Mouse (Mus musculus) ES-Bruce4 (cell line): ENCODE data around the gene Sostdc1.

Source experiments
- CTCF ChIP-seq: IDR thresholded peaks from one replicate; pipeline ENCODE4 v1.8.1; 2011; ENCODE audit warnings: low read depth, low read length
- EP300 ChIP-seq: IDR thresholded peaks from 2 replicates; pipeline ENCODE4 v1.6.1; 2011; ENCODE audit warnings: low read depth, low read length; ENCODE audit not compliant: insufficient read depth
- POLR2A ChIP-seq: IDR thresholded peaks from one replicate; pipeline ENCODE4 v1.8.1; 2011; ENCODE audit warnings: low read length; ENCODE audit not compliant: insufficient read depth

- TF ChIP-seq CTCF (no peak), EP300 (no peak), POLR2A (no peak)
These were observed 19.9 kb downstream of the Sostdc1 start for GRCm38 (mm10) chr12:36333837-36334281.
